Mouse (Mus musculus) forebrain, embryonic 11.5 days (tissue): ENCODE measurements around the gene Ceacam2. TPM values are rescaled to one million over a fixed set of nuclear protein-coding genes. Genes with fewer than 3 reads are reported as not detected.
A peak's percentile ranks its signal among the peaks of the same experiment; 100 is the strongest.
"Not testable (repeated sequence)": the region's sequence is repeated elsewhere in the genome, so short reads cannot be mapped to it uniquely, and the experiment has no call there.

Experiments
- ATAC-seq: fragments of 200-750 bp; cut with Nextera tagmentation; replicated peaks from 2 replicates; pipeline ENCODE4 v1.8.0; 2017; ENCODE audit warnings: moderate TSS enrichment; ENCODE audit not compliant: low FRiP score
- DNase-seq: peaks from one replicate; pipeline ENCODE4 v3.0.0-alpha.2; 2017; ENCODE audit warnings: low spot score
- H3K27ac ChIP-seq: fragments of 300-500 bp; sonication (generic); 2 replicates; pipeline ENCODE4 v1.5.1; 2014; ENCODE audit warnings: low read depth, low read length
- H3K27me3 ChIP-seq: fragments of 300-500 bp; sonication (generic); 2 replicates; pipeline ENCODE4 v1.6.1; 2014; ENCODE audit warnings: mild to moderate bottlenecking, low read length, mixed read lengths; ENCODE audit not compliant: control insufficient read depth, insufficient read depth
- H3K36me3 ChIP-seq: fragments of 300-500 bp; sonication (generic); 2 replicates; pipeline ENCODE4 v1.6.1; 2014; ENCODE audit warnings: mild to moderate bottlenecking, low read length, moderate library complexity, mixed read lengths; ENCODE audit not compliant: control insufficient read depth, insufficient read depth
- H3K4me1 ChIP-seq: fragments of 300-500 bp; sonication (generic); replicated peaks from 2 replicates; pipeline ENCODE4 v1.6.1; 2014; ENCODE audit warnings: low read length, mixed read lengths; ENCODE audit not compliant: control insufficient read depth, insufficient read depth
- H3K4me2 ChIP-seq: fragments of 300-500 bp; sonication (generic); 2 replicates; pipeline ENCODE4 v1.6.1; 2014; ENCODE audit warnings: low read depth, mild to moderate bottlenecking, low read length, moderate library complexity, mixed read lengths; ENCODE audit not compliant: severe bottlenecking
- H3K4me3 ChIP-seq: fragments of 300-500 bp; sonication (generic); 2 replicates; pipeline ENCODE4 v1.5.1; 2014; ENCODE audit warnings: low read depth, low read length
- H3K9ac ChIP-seq: fragments of 300-500 bp; sonication (generic); 2 replicates; pipeline ENCODE4 v1.6.1; 2014; ENCODE audit warnings: low read length
- H3K9me3 ChIP-seq: fragments of 300-500 bp; sonication (generic); 2 replicates; pipeline ENCODE4 v1.6.1; 2016; ENCODE audit warnings: low read length, mixed read lengths; ENCODE audit not compliant: control insufficient read depth
- WGBS: fragments of 180-500 bp; shearing (Covaris S2); extraction: QIAGEN DNeasy Blood & Tissue Kit; methylation state at CpG from one replicate; pipeline ENCODE4 v1.1.7; 2014; 5-methylcytosine and 5-hydroxymethylcytosine counted together
- polyA plus RNA-seq: library from polyadenylated mRNA; unstranded; fragments of >200 nt; fragmentation: Nextera tagmentation; extraction: Ambion mirVana; gene quantifications from 2 replicates; pipeline ENCODE4 v1.2.1, GENCODE M21; 2014

Gene Ceacam2
- polyA plus RNA-seq, 1 experiment from 2014 or later = not detected

GRCm38 (mm10) chr7:25494649-25495048 is 45.0 kb downstream of the Ceacam2 start:
- WGBS = 82% methylated on average over 1 of the region's 1 CpGs
- Histone ChIP-seq H3K9ac (no peak overlapping the region), H3K27ac (no peak overlapping the region), H3K4me2 (no peak overlapping the region), H3K4me1 (no peaks in the 10 kb centered on the region), H3K4me3 (no peak overlapping the region), H3K27me3 (no peaks in the 10 kb centered on the region), H3K9me3 (no peaks in the 10 kb centered on the region), H3K36me3 (no peaks in the 10 kb centered on the region)
- ATAC-seq (no peak), DNase-seq (no peak)

GRCm38 (mm10) chr7:25490698-25491097 is 49.0 kb downstream of the Ceacam2 start:
- not testable (repeated sequence) for H3K36me3 ChIP-seq, H3K9me3 ChIP-seq, ATAC-seq, H3K4me3 ChIP-seq, H3K27me3 ChIP-seq, H3K4me1 ChIP-seq, H3K27ac ChIP-seq, DNase-seq, H3K9ac ChIP-seq, H3K4me2 ChIP-seq
- WGBS = no CpG with 5 or more reads among the region's 1 CpGs

GRCm38 (mm10) chr7:25489382-25489781 is 50.3 kb downstream of the Ceacam2 start:
- not testable (repeated sequence) for H3K9me3 ChIP-seq, DNase-seq, H3K9ac ChIP-seq, H3K36me3 ChIP-seq, H3K4me2 ChIP-seq, ATAC-seq, H3K4me3 ChIP-seq, H3K27me3 ChIP-seq, H3K4me1 ChIP-seq, H3K27ac ChIP-seq
- WGBS = 93% methylated on average over 3 of the region's 3 CpGs

- Histone ChIP-seq H3K27me3 (no peaks in the 10 kb centered on the region), H3K9ac (no peak overlapping the region), H3K4me1 (no peaks in the 10 kb centered on the region), H3K4me3 (no peak overlapping the region), H3K4me2 (no peak overlapping the region), H3K36me3 (no peaks in the 10 kb centered on the region), H3K27ac (no peak overlapping the region), H3K9me3 (no peaks in the 10 kb centered on the region)
- ATAC-seq (no peak), DNase-seq (no peak)
- WGBS = 32% methylated on average over 1 of the region's 1 CpGs
Measured at GRCm38 (mm10) chr7:25486186-25486585, 53.5 kb downstream of the Ceacam2 start.

- no peak for DNase-seq
- WGBS = 54% methylated on average over 5 of the region's 5 CpGs
Measured at GRCm38 (mm10) chr7:25485061-25485460, 54.6 kb downstream of the Ceacam2 start.

DNA sequence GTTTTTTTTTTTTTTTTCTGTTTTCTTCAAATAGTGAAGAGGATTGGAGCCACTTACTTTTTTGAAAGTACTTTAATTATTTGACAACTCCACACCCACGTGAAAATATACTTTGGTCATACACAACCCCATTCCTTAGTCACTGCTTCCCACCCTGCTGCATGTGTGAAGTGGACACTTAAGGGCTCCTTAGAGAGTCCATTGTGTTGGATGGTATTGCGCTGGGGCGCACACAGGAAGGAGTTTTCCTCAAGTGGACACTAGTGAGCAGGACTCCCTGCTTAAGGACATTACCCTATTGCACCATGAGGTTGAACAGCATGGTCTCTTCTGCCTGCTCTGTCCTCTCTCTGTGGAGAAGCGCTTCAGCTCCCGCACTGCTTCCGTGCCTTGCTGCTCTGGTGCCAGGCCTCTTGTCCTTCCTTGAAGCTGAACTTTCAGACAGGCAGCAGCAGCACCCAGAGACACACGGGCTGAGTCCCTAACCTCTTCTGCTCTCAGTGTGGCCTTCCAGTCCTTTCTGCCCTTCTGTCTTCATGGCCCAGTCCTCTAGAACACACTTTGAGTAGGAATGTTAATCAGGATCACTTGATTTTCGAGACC is 56.4 kb downstream of the Ceacam2 start:
- no peak for ATAC-seq
- Histone ChIP-seq H3K27me3 (no peaks in the 10 kb centered on the region), H3K27ac (no peak overlapping the region), H3K4me3 (no peak overlapping the region), H3K9ac (no peak overlapping the region), H3K4me2 (no peak overlapping the region), H3K4me1 (no peaks in the 10 kb centered on the region), H3K9me3 (no peaks in the 10 kb centered on the region), H3K36me3 (no peaks in the 10 kb centered on the region)
- no peak for DNase-seq
- 79% methylated on average over 8 of the region's 8 CpGs for WGBS

More at GRCm38 (mm10) chr7:25485061-25485460, 54.6 kb downstream of the Ceacam2 start:
- no peaks in the 10 kb centered on the region for H3K27me3 ChIP-seq
- no peak for ATAC-seq
- no peaks in the 10 kb centered on the region for H3K36me3 ChIP-seq
- no peak overlapping the region for H3K27ac ChIP-seq
- H3K9ac ChIP-seq = no peak overlapping the region
- no peak overlapping the region for H3K4me3 ChIP-seq
- H3K4me1 ChIP-seq = no peaks in the 10 kb centered on the region
- no peaks in the 10 kb centered on the region for H3K9me3 ChIP-seq
- H3K4me2 ChIP-seq = no peak overlapping the region

DNA sequence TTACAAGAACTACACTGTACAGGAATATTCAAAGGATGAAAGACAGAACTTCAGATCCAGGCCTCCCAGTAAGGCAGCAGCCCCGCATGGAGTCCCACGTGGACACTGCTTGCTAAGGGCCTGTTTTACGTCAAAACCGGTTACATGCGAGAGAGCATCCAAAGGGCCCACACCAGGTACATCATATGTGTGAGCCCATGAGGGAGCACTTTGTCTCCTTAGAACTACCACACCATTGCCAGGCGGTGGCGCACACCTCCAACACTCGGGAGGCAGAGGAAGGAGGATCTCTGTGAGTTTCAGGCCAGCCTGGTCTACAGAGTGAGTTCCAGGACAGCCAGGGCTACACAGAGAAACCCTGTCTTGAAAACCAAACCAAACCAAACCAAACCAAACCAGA is 58.9 kb downstream of the Ceacam2 start:
- 60% methylated on average over 8 of the region's 8 CpGs for WGBS
- H3K9me3 ChIP-seq, H3K9ac ChIP-seq, H3K4me1 ChIP-seq, H3K4me3 ChIP-seq, H3K4me2 ChIP-seq, H3K27me3 ChIP-seq, H3K27ac ChIP-seq, ATAC-seq, DNase-seq, H3K36me3 ChIP-seq: not testable (repeated sequence)

DNA sequence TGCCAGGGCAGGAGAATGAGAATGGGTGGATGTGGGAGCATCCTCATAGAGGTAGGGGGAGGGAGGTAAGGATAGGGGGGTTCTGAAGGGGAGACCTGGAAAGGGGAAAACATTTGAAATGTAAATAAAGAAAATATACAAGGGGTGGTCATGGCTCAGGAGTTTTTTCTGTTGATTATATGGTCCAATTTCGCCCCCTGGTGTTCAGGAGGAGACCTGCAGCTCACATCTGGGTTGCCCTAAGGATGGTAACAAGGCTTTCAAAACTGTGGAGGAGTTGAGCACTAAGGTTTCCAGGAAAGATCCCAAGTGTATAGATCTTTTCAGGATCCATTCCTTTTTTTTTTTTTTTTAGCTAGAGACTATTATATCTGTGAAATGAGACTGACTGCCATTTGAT is 60.2 kb downstream of the Ceacam2 start:
- Histone ChIP-seq H3K27ac (no peak overlapping the region), H3K4me3 (no peak overlapping the region), H3K4me2 (no peak overlapping the region), H3K36me3 (no peaks in the 10 kb centered on the region), H3K4me1 (no peaks in the 10 kb centered on the region), H3K27me3 (no peaks in the 10 kb centered on the region), H3K9me3 (no peaks in the 10 kb centered on the region), H3K9ac (no peak overlapping the region)
- ATAC-seq (no peak), DNase-seq (peak; percentile 61)
- 3% methylated on average over 1 of the region's 1 CpGs for WGBS

DNA sequence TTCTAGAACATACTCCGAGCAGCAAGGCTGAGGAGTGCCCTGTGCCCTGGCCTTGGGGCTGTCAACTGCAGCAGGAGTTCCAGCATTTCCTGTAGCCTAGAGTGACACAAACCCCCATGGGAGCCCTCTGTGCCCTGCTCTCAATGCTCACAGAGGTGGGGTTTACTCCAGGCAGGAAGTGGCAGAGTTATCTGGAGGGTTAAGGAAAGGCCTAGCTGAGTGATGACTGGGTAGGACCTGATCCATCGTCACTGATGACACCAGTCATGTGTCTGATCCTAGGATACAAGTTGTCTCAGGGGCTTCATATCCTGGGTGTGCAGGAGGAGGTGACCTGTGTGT is 61.9 kb downstream of the Ceacam2 start:
- not testable (repeated sequence) for H3K9me3 ChIP-seq, H3K27ac ChIP-seq, H3K36me3 ChIP-seq, H3K9ac ChIP-seq, ATAC-seq, H3K4me2 ChIP-seq, H3K4me3 ChIP-seq, H3K4me1 ChIP-seq, DNase-seq, H3K27me3 ChIP-seq
- WGBS = 75% methylated on average over 1 of the region's 2 CpGs
